Mouse (Mus musculus): ENCODE results near the gene Rce1. TPM values are rescaled to one million over a fixed set of nuclear protein-coding genes. Genes with fewer than 3 reads are reported as not detected.

Rce1 gene
- total RNA-seq (2014; rRNA removed) (59.6 and 77.1 TPM in 2 replicates), polyA plus RNA-seq (2015; fragmentation: Nextera tagmentation; extraction: Ambion mirVana) (47.6 and 48.9 TPM in 2 replicates)

GRCm38 (mm10) chr19:4625179-4625828 lies at the start of gene Rce1:
Rce1 (minus strand) TSS chr19:4625641.
- under 1% methylated on average over 64 of the region's 64 CpGs for WGBS
- no peak for TF ChIP-seq CTCF (IDR thresholded peaks at IDR 0.05; ENCODE audit: low read depth)
- Histone ChIP-seq H3K27me3 (ENCODE audit: insufficient read depth, low read length) (no peaks in the 10 kb centered on the region), H3K36me3 (ENCODE audit: insufficient read depth, low read length) (peaks cover 25% of the 10 kb centered on the region), H3K9ac (replicated peaks; ENCODE audit: low read length) (peak within 1 kb of the TSS; percentile 81), H3K4me3 (ENCODE audit: low read length) (peak within 1 kb of the TSS; percentile 85), H3K9me3 (ENCODE audit: low read length) (no peaks in the 10 kb centered on the region), H3K4me1 (ENCODE audit: insufficient read depth, low read length) (peaks cover 10% of the 10 kb centered on the region; the same call in 1 of the 2 replicates), H3K4me2 (ENCODE audit: low read depth, low read length) (peak within 1 kb of the TSS; percentile 94), H3K27ac (peak within 1 kb of the TSS; percentile 95)
- ATAC-seq (peak; percentile 92), DNase-seq (ENCODE audit: low spot score) (peak; percentile 96)

GRCm38 (mm10) chr19:4672401-4672800 lies 47.0 kb upstream of the Rce1 start:
- ATAC-seq: no peak
- 57% methylated on average over 6 of the region's 6 CpGs for WGBS
- no peak for TF ChIP-seq CTCF (IDR thresholded peaks at IDR 0.05; ENCODE audit: low read depth)

GRCm38 (mm10) chr19:4670776-4671175 lies 45.3 kb upstream of the Rce1 start:
- Histone ChIP-seq H3K36me3 (ENCODE audit: insufficient read depth, low read length) (no peaks in the 10 kb centered on the region), H3K4me1 (ENCODE audit: insufficient read depth, low read length) (no peaks in the 10 kb centered on the region), H3K9ac (replicated peaks; ENCODE audit: low read length) (no peak overlapping the region), H3K4me3 (ENCODE audit: low read length) (no peak overlapping the region), H3K9me3 (ENCODE audit: low read length) (no peaks in the 10 kb centered on the region), H3K27me3 (ENCODE audit: insufficient read depth, low read length) (no peaks in the 10 kb centered on the region), H3K27ac (no peak overlapping the region), H3K4me2 (ENCODE audit: low read depth, low read length) (no peak overlapping the region)
- ATAC-seq (no peak), DNase-seq (ENCODE audit: low spot score) (no peak)
- TF ChIP-seq CTCF (IDR thresholded peaks at IDR 0.05; ENCODE audit: low read depth): no peak
- 91% methylated on average over 4 of the region's 4 CpGs for WGBS

More at GRCm38 (mm10) chr19:4672401-4672800, 47.0 kb upstream of the Rce1 start:
- H3K4me1 ChIP-seq (ENCODE audit: insufficient read depth, low read length): no peaks in the 10 kb centered on the region
- H3K27ac ChIP-seq: no peak overlapping the region
- no peak overlapping the region for H3K4me3 ChIP-seq (ENCODE audit: low read length)
- H3K9me3 ChIP-seq (ENCODE audit: low read length): no peaks in the 10 kb centered on the region
- no peaks in the 10 kb centered on the region for H3K36me3 ChIP-seq (ENCODE audit: insufficient read depth, low read length)
- H3K9ac ChIP-seq (replicated peaks; ENCODE audit: low read length): no peak overlapping the region
- no peak for DNase-seq (ENCODE audit: low spot score)
- no peaks in the 10 kb centered on the region for H3K27me3 ChIP-seq (ENCODE audit: insufficient read depth, low read length)
- H3K4me2 ChIP-seq (ENCODE audit: low read depth, low read length): no peak overlapping the region

- H3K4me3 ChIP-seq (ENCODE audit: low read length): no peak overlapping the region
- TF ChIP-seq CTCF (IDR thresholded peaks at IDR 0.05; ENCODE audit: low read depth): peak; percentile 35
- no peak overlapping the region for H3K27ac ChIP-seq
- H3K36me3 ChIP-seq (ENCODE audit: insufficient read depth, low read length): no peaks in the 10 kb centered on the region
- DNase-seq (ENCODE audit: low spot score) (peak; percentile 8), ATAC-seq (no peak)
- H3K27me3 ChIP-seq (ENCODE audit: insufficient read depth, low read length): no peaks in the 10 kb centered on the region
- no peak overlapping the region for H3K4me2 ChIP-seq (ENCODE audit: low read depth, low read length)
- no peak overlapping the region for H3K9ac ChIP-seq (replicated peaks; ENCODE audit: low read length)
- H3K4me1 ChIP-seq (ENCODE audit: insufficient read depth, low read length): no peaks in the 10 kb centered on the region
- no peaks in the 10 kb centered on the region for H3K9me3 ChIP-seq (ENCODE audit: low read length)
Observed at GRCm38 (mm10) chr19:4666815-4667214, 41.4 kb upstream of the Rce1 start.

- Histone ChIP-seq H3K4me2 (ENCODE audit: low read depth, low read length) (no peak overlapping the region), H3K4me3 (ENCODE audit: low read length) (no peak overlapping the region), H3K4me1 (ENCODE audit: insufficient read depth, low read length) (no peaks in the 10 kb centered on the region), H3K27ac (no peak overlapping the region), H3K36me3 (ENCODE audit: insufficient read depth, low read length) (no peaks in the 10 kb centered on the region), H3K9ac (replicated peaks; ENCODE audit: low read length) (no peak overlapping the region), H3K27me3 (ENCODE audit: insufficient read depth, low read length) (no peaks in the 10 kb centered on the region), H3K9me3 (ENCODE audit: low read length) (no peaks in the 10 kb centered on the region)
- DNase-seq (ENCODE audit: low spot score): no peak
- 83% methylated on average over 5 of the region's 5 CpGs for WGBS
- ATAC-seq: no peak
- TF ChIP-seq CTCF (IDR thresholded peaks at IDR 0.05; ENCODE audit: low read depth): no peak
Observed at GRCm38 (mm10) chr19:4658156-4658555, 32.7 kb upstream of the Rce1 start.

GRCm38 (mm10) chr19:4646917-4647492 lies 21.6 kb upstream of the Rce1 start:
- ATAC-seq (no peak), DNase-seq (ENCODE audit: low spot score) (no peak)
- H3K9ac ChIP-seq (replicated peaks; ENCODE audit: low read length): no peak overlapping the region
- WGBS: 61% methylated on average over 11 of the region's 11 CpGs
- H3K9me3 ChIP-seq (ENCODE audit: low read length): no peaks in the 10 kb centered on the region
- no peak overlapping the region for H3K27ac ChIP-seq
- no peaks in the 10 kb centered on the region for H3K4me1 ChIP-seq (ENCODE audit: insufficient read depth, low read length)
- no peaks in the 10 kb centered on the region for H3K27me3 ChIP-seq (ENCODE audit: insufficient read depth, low read length)
- H3K4me2 ChIP-seq (ENCODE audit: low read depth, low read length): no peak overlapping the region
- TF ChIP-seq CTCF (IDR thresholded peaks at IDR 0.05; ENCODE audit: low read depth): no peak
- H3K36me3 ChIP-seq (ENCODE audit: insufficient read depth, low read length): no peaks in the 10 kb centered on the region
- H3K4me3 ChIP-seq (ENCODE audit: low read length): no peak overlapping the region

- H3K4me3 ChIP-seq (ENCODE audit: low read length): no peak overlapping the region
- DNase-seq (ENCODE audit: low spot score): peak; percentile 78
- H3K4me2 ChIP-seq (ENCODE audit: low read depth, low read length): no peak overlapping the region
- 44% methylated on average over 10 of the region's 10 CpGs for WGBS
- peak; percentile 69 for TF ChIP-seq CTCF (IDR thresholded peaks at IDR 0.05; ENCODE audit: low read depth)
- H3K4me1 ChIP-seq (ENCODE audit: insufficient read depth, low read length): no peaks in the 10 kb centered on the region
- no peaks in the 10 kb centered on the region for H3K9me3 ChIP-seq (ENCODE audit: low read length)
- H3K9ac ChIP-seq (replicated peaks; ENCODE audit: low read length): no peak overlapping the region
- no peaks in the 10 kb centered on the region for H3K36me3 ChIP-seq (ENCODE audit: insufficient read depth, low read length)
- H3K27me3 ChIP-seq (ENCODE audit: insufficient read depth, low read length): no peaks in the 10 kb centered on the region
- ATAC-seq: no peak
- H3K27ac ChIP-seq: no peak overlapping the region
Observed at GRCm38 (mm10) chr19:4644271-4644670, 18.8 kb upstream of the Rce1 start.
